8 mouse cellular contexts compared by ENCODE assay signal in the genomic region with DNA sequence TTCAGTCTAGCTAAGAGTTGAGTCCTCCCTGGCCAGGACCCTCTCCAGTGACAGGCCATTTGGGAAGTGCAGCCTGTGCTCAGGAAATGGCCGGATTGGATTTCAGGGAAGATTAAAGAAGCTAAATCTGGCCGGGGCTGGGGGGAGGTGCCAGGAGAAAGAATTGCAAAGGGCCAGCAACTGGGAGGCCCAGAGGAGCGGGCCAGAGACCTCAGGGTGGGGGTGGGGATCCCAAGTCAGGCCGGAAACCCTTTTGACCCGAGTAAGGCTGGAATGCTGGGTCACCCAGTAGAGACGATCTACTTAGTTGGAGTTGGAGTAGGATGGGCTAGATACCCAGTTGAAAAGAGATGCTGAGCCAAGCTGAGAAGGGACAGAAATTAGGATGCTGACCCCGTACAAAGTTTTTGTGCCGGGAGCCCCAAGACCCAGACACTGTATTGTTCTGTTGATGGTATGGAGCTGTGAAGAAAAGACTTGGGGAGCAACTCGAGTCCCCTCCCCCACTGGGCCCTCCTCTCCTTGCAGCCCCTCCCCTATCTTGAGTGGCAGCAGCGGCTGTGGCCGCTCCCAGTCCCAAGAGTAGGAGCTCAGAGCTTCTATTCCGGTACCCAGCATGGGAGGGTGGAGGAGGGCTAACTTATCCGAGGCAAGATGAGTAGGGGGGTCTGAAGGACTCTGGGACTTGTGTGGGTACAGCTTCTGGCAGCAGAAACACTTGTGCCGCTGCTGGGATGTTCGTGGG. TPM values are rescaled to one million over a fixed set of nuclear protein-coding genes. Genes with fewer than 3 reads are reported as not detected.
DNase-seq lines count a peak whose midpoint lies in the region; ATAC-seq lines count a peak whose summit lies in the region.

No protein-coding gene starts in this region.

- WGBS in kidney, embryonic 15.5 days = 3% methylated on average over 15 of the region's 15 CpGs

- H3K4me1 ChIP-seq in kidney, embryonic 15.5 days = peaks cover 56% of the 10 kb centered on the region

- peak; percentile 27 for DNase-seq in kidney, adult 11 months
- no peak for DNase-seq in kidney, adult 8-10 months
- peak; percentile 76 to 81 for DNase-seq in gastrocnemius, adult 8-10 months (ENCODE audit: low spot score in 2 of 2)
- peak; percentile 58 for DNase-seq in mesoderm, embryonic 11.5 days (ENCODE audit: low read depth, low spot score)
- DNase-seq in layer of hippocampus, adult 18-20 months (ENCODE audit: low spot score in 2 of 2) = no peak
- no peak for DNase-seq in urinary bladder, adult 2 months (ENCODE audit: low spot score)
- no peak for DNase-seq in left cerebral cortex, postnatal 25 days (ENCODE audit: low spot score in 2 of 2)

- no peak overlapping the region for H3K9ac ChIP-seq in kidney, embryonic 15.5 days

- intact Hi-C loops in left cerebral cortex, postnatal 25 days (cut with DNase I) = loop anchor here (5.0 to 10.0 kb wide), 2 partner anchors 43 to 250 kb away; no protein-coding TSS in a partner anchor

- no peaks in the 10 kb centered on the region for H3K9me3 ChIP-seq in kidney, embryonic 15.5 days (replicated peaks)

- ATAC-seq in kidney, embryonic 15.5 days (replicated peaks; ENCODE audit: low FRiP score) = peak; percentile 73

- peak overlapping the region; percentile 89 for H3K27ac ChIP-seq in kidney, embryonic 15.5 days

- peak overlapping the region; percentile 48 for H3K4me2 ChIP-seq in kidney, embryonic 15.5 days

- no peak overlapping the region for H3K4me3 ChIP-seq in kidney, embryonic 15.5 days (replicated peaks)

- H3K27me3 ChIP-seq in kidney, embryonic 15.5 days = peaks cover 28% of the 10 kb centered on the region

- no peaks in the 10 kb centered on the region for H3K36me3 ChIP-seq in kidney, embryonic 15.5 days

RNA-seq across cellular contexts. Expression of gene Des, which starts 15.7 kb away (rescaled TPM):
- total RNA-seq in gastrocnemius, adult 8-10 months (2022) = 1,000 to 10,000 TPM; 2,187 to 2,605 (median 2,481) TPM
- 53.5 and 53.9 TPM in 2 replicates for polyA plus RNA-seq in kidney, embryonic 15.5 days (2015; fragmentation: Nextera tagmentation; extraction: Ambion mirVana)
- total RNA-seq in layer of hippocampus, adult 18-20 months (2021) = under 1 TPM; 0.48 to 0.69 TPM
- 1,825 and 2,682 TPM in 2 replicates for polyA plus RNA-seq in urinary bladder, adult 2 months (2012; rRNA removed)
- total RNA-seq in left cerebral cortex, postnatal 25 days (2021) = 1 to 10 TPM in 1 of 2 experiments, under 1 TPM in 1; 0.99 to 1.1 TPM

RNA-seq across cellular contexts. Expression of gene Dnpep, which starts 26.7 kb away (rescaled TPM):
- total RNA-seq in gastrocnemius, adult 8-10 months (2022) = 10 to 100 TPM; 38.7 to 46.5 (median 44.1) TPM
- polyA plus RNA-seq in kidney, embryonic 15.5 days (2015; fragmentation: Nextera tagmentation; extraction: Ambion mirVana) = 136 and 153 TPM in 2 replicates
- total RNA-seq in layer of hippocampus, adult 18-20 months (2021) = 10 to 100 TPM; 49.2 to 50.0 TPM
- 106 and 124 TPM in 2 replicates for polyA plus RNA-seq in urinary bladder, adult 2 months (2012; rRNA removed)
- 10 to 100 TPM; 48.9 to 52.5 TPM for total RNA-seq in left cerebral cortex, postnatal 25 days (2021)

RNA-seq across cellular contexts. Expression of gene Speg, which starts 30.6 kb away (rescaled TPM):
- total RNA-seq in gastrocnemius, adult 8-10 months (2022) = 100 to 1,000 TPM; 283 to 320 (median 317) TPM
- polyA plus RNA-seq in kidney, embryonic 15.5 days (2015; fragmentation: Nextera tagmentation; extraction: Ambion mirVana) = 45.1 and 53.9 TPM in 2 replicates
- 100 to 1,000 TPM; 168 to 178 TPM for total RNA-seq in layer of hippocampus, adult 18-20 months (2021)
- 91.1 and 102 TPM in 2 replicates for polyA plus RNA-seq in urinary bladder, adult 2 months (2012; rRNA removed)
- total RNA-seq in left cerebral cortex, postnatal 25 days (2021) = 100 to 1,000 TPM; 192 to 208 TPM

Comparison
In these comparisons a context has a peak if more than half of its experiments do, and no peak if none do; other contexts are left out.
1. DNase-seq: peak in kidney, adult 11 months (single experiment), gastrocnemius, adult 8-10 months (2 of 2) and mesoderm, embryonic 11.5 days (single experiment); none in kidney, adult 8-10 months (0 of 2), layer of hippocampus, adult 18-20 months (0 of 2), urinary bladder, adult 2 months (single experiment) and left cerebral cortex, postnatal 25 days (0 of 2).
2. RNA of gene Des, which starts 15.7 kb away (total RNA-seq): 2,187 to 2,605 TPM in gastrocnemius, adult 8-10 months; 0.99 to 1.1 TPM in left cerebral cortex, postnatal 25 days and 0.48 to 0.69 TPM in layer of hippocampus, adult 18-20 months; every median in the first group is over 1,000 times any median in the second.